Mouse (Mus musculus) liver, postnatal 0 days (tissue): ENCODE data around the gene Ostf1.

Experiments
- CTCF ChIP-seq: sonication (generic); IDR thresholded peaks from 2 replicates; pipeline ENCODE4 v1.5.1; 2016; ENCODE audit warnings: antibody characterized with exemption, low read depth
- EP300 ChIP-seq: IDR thresholded peaks from 2 replicates; pipeline ENCODE4 v1.6.1; 2016; ENCODE audit warnings: antibody characterized with exemption, low read depth, mild to moderate bottlenecking

- TF ChIP-seq CTCF (no peak), EP300 (no peak)
Observed at GRCm38 (mm10) chr19:18577348-18577747, 54.3 kb downstream of the Ostf1 start.
